Mouse (Mus musculus) kidney, postnatal 36 days (tissue): ENCODE measurements around the gene Mapk11.

Source experiments
- DNase-seq, 2 experiments: peaks; one replicate each; pipeline ENCODE4 v3.0.0; 2021 to 2022; ENCODE audit warnings: mixed read lengths in 2 of 2

The Mapk11 gene

DNA sequence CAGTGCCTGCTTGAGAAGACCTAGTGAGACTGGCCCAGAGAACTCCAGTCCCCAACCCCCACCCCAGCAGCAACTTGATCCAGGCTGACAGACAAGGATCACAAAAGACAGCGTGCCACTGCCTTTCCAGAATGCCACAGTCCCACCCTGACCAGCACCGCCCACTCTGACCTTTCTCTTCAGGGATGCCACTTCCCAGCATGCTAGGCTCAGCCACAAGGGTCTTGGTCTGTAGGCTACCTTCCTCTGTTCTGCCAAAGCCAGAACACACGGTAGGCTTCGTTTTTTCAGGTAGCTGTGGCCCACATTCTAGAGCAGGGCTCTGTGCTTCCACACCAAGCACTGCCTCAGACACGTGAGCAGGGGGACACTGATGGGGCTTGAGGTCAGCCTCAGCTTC is 46.8 kb downstream of the Mapk11 start:
- no peak for DNase-seq

DNA sequence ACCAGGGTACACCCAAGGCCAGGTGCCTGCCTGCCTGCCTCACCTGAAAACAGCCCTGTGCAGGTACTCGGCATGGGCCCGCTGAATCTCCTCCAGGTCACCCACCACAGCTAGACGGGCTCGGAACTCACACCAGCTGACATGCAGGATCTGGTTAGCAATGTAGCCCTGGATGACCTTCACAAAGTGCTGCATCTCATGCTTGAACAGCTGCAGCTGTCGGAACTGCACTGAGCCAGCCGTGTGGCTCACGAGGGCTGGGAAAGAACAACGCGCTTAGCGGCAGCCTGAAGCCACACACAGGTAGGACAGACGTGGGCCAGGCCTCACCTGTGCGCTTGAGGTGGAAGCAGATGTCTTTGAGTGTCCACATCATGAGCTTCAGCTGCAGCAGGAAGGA is 48.6 kb downstream of the Mapk11 start:
- no peak for DNase-seq

DNA sequence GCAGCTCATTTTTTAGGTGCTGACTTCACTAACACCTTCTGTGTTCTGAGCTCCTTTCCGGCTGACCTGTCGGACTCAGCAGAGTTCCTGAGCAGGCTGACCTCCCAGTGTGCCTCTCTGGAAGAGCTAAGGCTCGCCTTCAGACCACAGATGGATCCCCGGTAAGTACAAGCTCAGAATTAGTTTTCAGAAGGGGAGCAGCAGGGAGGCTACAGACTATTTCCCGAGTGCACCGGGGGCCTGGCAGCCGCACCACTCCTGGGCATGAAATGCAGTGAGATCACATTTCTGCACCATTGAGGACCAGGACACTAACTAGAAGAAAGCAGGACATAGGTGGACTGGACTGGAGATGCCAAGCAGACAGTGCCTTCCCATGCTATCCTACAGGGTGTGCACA is 50.8 kb downstream of the Mapk11 start:
- no peak for DNase-seq

DNA sequence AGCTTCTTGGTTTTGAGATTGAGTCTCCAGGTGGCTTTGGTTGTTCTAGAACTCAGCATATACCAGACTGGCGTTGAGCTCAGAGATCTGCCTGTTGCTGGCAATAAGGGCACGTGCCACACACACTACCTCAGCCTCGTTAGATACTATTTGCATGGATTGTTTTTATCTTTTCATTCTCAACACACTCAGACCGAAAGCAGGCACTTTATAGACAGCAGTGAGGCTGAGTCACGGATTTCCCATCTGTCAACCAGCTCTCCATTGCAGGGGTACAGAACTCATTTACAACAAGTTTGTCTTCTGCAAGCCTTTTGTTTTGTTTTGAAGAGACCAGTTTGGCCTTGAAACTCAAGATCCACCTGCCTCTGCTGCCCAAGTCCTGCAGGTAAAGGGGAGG is 52.0 kb downstream of the Mapk11 start:
- no peak for DNase-seq
